Mouse (Mus musculus) MEL (cell line): Measurements from ENCODE around the gene Sec11a. TPM values are rescaled to one million over a fixed set of nuclear protein-coding genes. Genes with fewer than 3 reads are reported as not detected.

Experiments used
- DNase-seq: peaks from one replicate; pipeline ENCODE4 v3.0.0; 2011; ENCODE audit warnings: low read depth, low spot score
- H3K27ac ChIP-seq: 2 replicates; pipeline ENCODE4 v1.5.1; 2012; ENCODE audit warnings: low read depth, mild to moderate bottlenecking, control low read depth, low read length, moderate library complexity; ENCODE audit not compliant: control insufficient read depth
- H3K27me3 ChIP-seq, 2 experiments: fragments of 150-350 bp in 1 of 2; sonication (generic) in 1 of 2; 2 replicates each; pipeline ENCODE4 v1.6.1; 2012; ENCODE audit warnings: low read length in 2 of 2, mild to moderate bottlenecking in 2 of 2, improper control_type of control experiment in 1 of 2, moderate library complexity in 1 of 2; ENCODE audit not compliant: insufficient read depth in 2 of 2, control insufficient read depth in 1 of 2
- H3K36me3 ChIP-seq, 2 experiments: 2 replicates each; pipeline ENCODE4 v1.6.1; 2012 to 2014; ENCODE audit warnings: low read length in 2 of 2, improper control_type of control experiment in 1 of 2, inconsistent platforms in 1 of 2, mild to moderate bottlenecking in 1 of 2; ENCODE audit not compliant: insufficient read depth in 2 of 2, control insufficient read depth in 1 of 2
- H3K4me1 ChIP-seq, 2 experiments: fragments of 150-350 bp in 1 of 2; sonication (generic) in 1 of 2; 2 replicates each; pipeline ENCODE4 v1.6.1; 2012; ENCODE audit warnings: low read length in 2 of 2, improper control_type of control experiment in 1 of 2, mild to moderate bottlenecking in 1 of 2; ENCODE audit not compliant: insufficient read depth in 2 of 2, control insufficient read depth in 1 of 2
- H3K4me3 ChIP-seq, 2 experiments: fragments of 150-350 bp in 1 of 2; sonication (generic) in 1 of 2; 2 replicates each; pipeline ENCODE4 v1.5.1; 2012; ENCODE audit warnings: low read depth in 2 of 2, low read length in 2 of 2, mild to moderate bottlenecking in 2 of 2, moderate library complexity in 2 of 2, control low read depth in 1 of 2, improper control_type of control experiment in 1 of 2; ENCODE audit not compliant: control insufficient read depth in 1 of 2, insufficient read depth in 1 of 2
- H3K79me2 ChIP-seq: 2 replicates; pipeline ENCODE4 v1.6.1; 2012; ENCODE audit warnings: mild to moderate bottlenecking, low read length, moderate library complexity; ENCODE audit not compliant: control insufficient read depth, poor library complexity, insufficient read depth
- H3K9ac ChIP-seq: 2 replicates; pipeline ENCODE4 v1.6.1; 2012; ENCODE audit warnings: low read depth, mild to moderate bottlenecking, control low read depth, low read length, moderate library complexity; ENCODE audit not compliant: control insufficient read depth, poor library complexity, severe bottlenecking
- H3K9me3 ChIP-seq: fragments of 150-350 bp; sonication (generic); replicated peaks from 2 replicates; pipeline ENCODE4 v1.6.1; 2012; ENCODE audit warnings: mild to moderate bottlenecking, low read length, improper control_type of control experiment, moderate library complexity; ENCODE audit not compliant: insufficient read depth
- CTCF ChIP-seq, 3 experiments: IDR thresholded peaks in 2 of 3; conservative IDR thresholded peaks in 1 of 3; 2 replicates each; pipeline ENCODE4 v1.5.1; 2011 to 2012; ENCODE audit warnings: low read length in 3 of 3, low read depth in 2 of 3, mild to moderate bottlenecking in 2 of 3, improper control_type of control experiment in 1 of 3, inconsistent platforms in 1 of 3, mixed read lengths in 1 of 3, moderate library complexity in 1 of 3; ENCODE audit not compliant: control insufficient read depth in 1 of 3, insufficient read depth in 1 of 3, poor library complexity in 1 of 3, severe bottlenecking in 1 of 3
- ELF1 ChIP-seq: IDR thresholded peaks from 2 replicates; pipeline ENCODE4 v1.6.1; 2014; ENCODE audit warnings: low read depth, mild to moderate bottlenecking, inconsistent platforms, low read length, improper control_type of control experiment, moderate library complexity
- GABPA ChIP-seq: IDR thresholded peaks from 2 replicates; pipeline ENCODE4 v1.6.1; 2012; ENCODE audit warnings: low read depth, mild to moderate bottlenecking, inconsistent platforms, low read length, improper control_type of control experiment, moderate library complexity
- KAT2A ChIP-seq: conservative IDR thresholded peaks from 2 replicates; pipeline ENCODE4 v1.6.1; 2012; ENCODE audit warnings: low read depth, low read length, improper control_type of control experiment, inconsistent platforms
- MAZ ChIP-seq: IDR thresholded peaks from 2 replicates; pipeline ENCODE4 v1.6.1; 2012; ENCODE audit warnings: low read depth, mild to moderate bottlenecking, inconsistent platforms, low read length, improper control_type of control experiment
- MEF2A ChIP-seq: IDR thresholded peaks from 2 replicates; pipeline ENCODE4 v1.6.1; 2014; ENCODE audit warnings: low read depth, mild to moderate bottlenecking, inconsistent platforms, low read length, improper control_type of control experiment; ENCODE audit not compliant: poor library complexity, insufficient replicate concordance, severe bottlenecking; ENCODE audit errors: extremely low read depth
- UBTF ChIP-seq: IDR thresholded peaks from 2 replicates; pipeline ENCODE4 v1.6.1; 2012; ENCODE audit warnings: low read depth, mild to moderate bottlenecking, inconsistent platforms, low read length, improper control_type of control experiment, moderate library complexity, borderline replicate concordance; ENCODE audit not compliant: insufficient read depth
- USF1 ChIP-seq: IDR thresholded peaks from 2 replicates; pipeline ENCODE4 v1.6.1; 2014; ENCODE audit warnings: low read depth, mild to moderate bottlenecking, inconsistent platforms, low read length, improper control_type of control experiment, moderate library complexity
- polyA plus RNA-seq, 2 experiments: library from polyadenylated mRNA; stranded (reverse) in 1 of 2; unstranded in 1 of 2; fragments of >175 nt in 1 of 2; fragments of >200 nt in 1 of 2; gene quantifications; 2 replicates each; pipeline versions ENCODE4 v1.2.1 to v1.2.4; 2012; ENCODE audit warnings: low replicate concordance in 2 of 2, low read depth in 1 of 2; ENCODE audit not compliant: insufficient read length in 2 of 2, insufficient read depth in 1 of 2, missing spikeins in 1 of 2
- total RNA-seq: library from RNA; depleted of rRNA; stranded (reverse); fragments of 300-350 nt; gene quantifications from 2 replicates; pipeline ENCODE4 v1.2.3, GENCODE M21; 2012

Gene Sec11a
- total and polyA plus RNA-seq, 3 experiments = 114 to 144 TPM; not detected in 1

GRCm38 (mm10) chr7:80873631-80874030 is 73.9 kb downstream of the Sec11a start:
- no peaks in the 10 kb centered on the region for H3K79me2 ChIP-seq
- H3K4me1 ChIP-seq = no peaks in the 10 kb centered on the region
- no peak for TF ChIP-seq MAZ
- peak; percentile 13 to 30 (median 20); a peak in 2 of 6 replicates for TF ChIP-seq CTCF (IDR thresholded peaks at IDR 0.05 in 2 of 3, conservative IDR thresholded peaks at IDR 0.05 in 1 of 3; ENCODE audit: control insufficient read depth in 1 of 3, insufficient read depth in 1 of 3, low read depth in 2 of 3, low read length in 3 of 3, poor library complexity in 1 of 3, severe bottlenecking in 1 of 3)
- no peaks in the 10 kb centered on the region for H3K9me3 ChIP-seq
- H3K27me3 ChIP-seq = no peaks in the 10 kb centered on the region
- no peak overlapping the region for H3K9ac ChIP-seq
- no peak for DNase-seq
- no peaks in the 10 kb centered on the region for H3K36me3 ChIP-seq
- H3K27ac ChIP-seq = no peak overlapping the region
- no peak overlapping the region for H3K4me3 ChIP-seq

- no peaks in the 10 kb centered on the region for H3K36me3 ChIP-seq
- no peaks in the 10 kb centered on the region for H3K9me3 ChIP-seq
- no peaks in the 10 kb centered on the region for H3K4me1 ChIP-seq
- H3K4me3 ChIP-seq = no peak overlapping the region
- DNase-seq = no peak
- no peaks in the 10 kb centered on the region for H3K79me2 ChIP-seq
- H3K9ac ChIP-seq = no peak overlapping the region
- no peaks in the 10 kb centered on the region for H3K27me3 ChIP-seq
- H3K27ac ChIP-seq = no peak overlapping the region
- no peak for TF ChIP-seq ELF1
- no peak for TF ChIP-seq UBTF
- TF ChIP-seq GABPA = no peak
- TF ChIP-seq MEF2A = no peak
- TF ChIP-seq KAT2A = no peak
- TF ChIP-seq USF1 = no peak
Observed at GRCm38 (mm10) chr7:80873038-80873437, 74.5 kb downstream of the Sec11a start.

- Histone ChIP-seq H3K27me3 (no peaks in the 10 kb centered on the region), H3K4me1 (peaks cover 13 to 24% of the 10 kb centered on the region in 2 experiments)
- TF ChIP-seq UBTF = no peak
- TF ChIP-seq, all 39 proteins: peak for 0
- H3K79me2 ChIP-seq = no peaks in the 10 kb centered on the region
- H3K9me3 ChIP-seq = no peaks in the 10 kb centered on the region
- DNase-seq = no peak
- H3K27ac ChIP-seq = no peak overlapping the region
- no peak overlapping the region for H3K9ac ChIP-seq
- H3K4me3 ChIP-seq = no peak overlapping the region
- H3K36me3 ChIP-seq = peaks cover 0 to 20% of the 10 kb centered on the region in 2 experiments; a peak in 2 of 4 replicates
Observed at GRCm38 (mm10) chr7:80868686-80869085, 78.9 kb downstream of the Sec11a start.
